Mouse (Mus musculus): ENCODE results near the gene Rdh5.

- TF ChIP-seq CTCF (IDR thresholded peaks at IDR 0.05; ENCODE audit: low read depth), result no peak
- no peak for TF ChIP-seq EP300 (IDR thresholded peaks at IDR 0.05; ENCODE audit: low read depth)
Observed at GRCm38 (mm10) chr10:128882067-128882466, 40.6 kb downstream of the Rdh5 start.

Data from heart, postnatal 0 days (tissue).